Mouse (Mus musculus): Measurements from ENCODE around the gene Spen. TPM values are rescaled to one million over a fixed set of nuclear protein-coding genes. Genes with fewer than 3 reads are reported as not detected.

Spen gene
- polyA plus RNA-seq, 1 experiment from 2014 or later, result 20.9 TPM

GRCm38 (mm10) chr4:141518386-141518785 lies 20.0 kb downstream of the Spen start:
- no peaks in the 10 kb centered on the region for H3K27me3 ChIP-seq
- H3K9me3 ChIP-seq, result no peaks in the 10 kb centered on the region
- ATAC-seq (ENCODE audit: low FRiP score), result no peak
- no peak overlapping the region for H3K4me2 ChIP-seq
- H3K27ac ChIP-seq, result no peak overlapping the region
- WGBS, result 92% methylated on average over 3 of the region's 3 CpGs
- H3K9ac ChIP-seq, result no peak overlapping the region
- peaks cover 68% of the 10 kb centered on the region for H3K36me3 ChIP-seq (replicated peaks)
- peaks cover 6% of the 10 kb centered on the region; the same call in 1 of the 2 replicates for H3K4me1 ChIP-seq
- no peak overlapping the region for H3K4me3 ChIP-seq (replicated peaks)

- ATAC-seq (ENCODE audit: low FRiP score), result no peak
- Histone ChIP-seq H3K4me2 (no peak overlapping the region), H3K9me3 (no peaks in the 10 kb centered on the region), H3K27ac (no peak overlapping the region), H3K4me3 (replicated peaks) (no peak overlapping the region), H3K27me3 (no peaks in the 10 kb centered on the region), H3K9ac (no peak overlapping the region), H3K36me3 (replicated peaks) (peaks cover 42% of the 10 kb centered on the region), H3K4me1 (peaks cover 2% of the 10 kb centered on the region; the same call in 1 of the 2 replicates)
- 79% methylated on average over 12 of the region's 12 CpGs for WGBS
These were observed 24.2 kb downstream of the Spen start for GRCm38 (mm10) chr4:141514179-141514641.

- Histone ChIP-seq H3K27ac (no peak overlapping the region), H3K4me2 (no peak overlapping the region), H3K36me3 (replicated peaks) (peaks cover 24% of the 10 kb centered on the region), H3K9me3 (no peaks in the 10 kb centered on the region), H3K27me3 (no peaks in the 10 kb centered on the region), H3K4me3 (replicated peaks) (no peak overlapping the region), H3K4me1 (peaks cover 6% of the 10 kb centered on the region), H3K9ac (no peak overlapping the region)
- WGBS, result 76% methylated on average over 6 of the region's 6 CpGs
- no peak for ATAC-seq (ENCODE audit: low FRiP score)
These were observed 26.3 kb downstream of the Spen start for GRCm38 (mm10) chr4:141512145-141512544.

- H3K4me3 ChIP-seq (replicated peaks), result no peak overlapping the region
- H3K36me3 ChIP-seq (replicated peaks), result peaks cover 7% of the 10 kb centered on the region; the same call in 1 of the 2 replicates
- H3K9ac ChIP-seq, result no peak overlapping the region
- no peaks in the 10 kb centered on the region for H3K9me3 ChIP-seq
- no peak overlapping the region for H3K27ac ChIP-seq
- H3K4me1 ChIP-seq, result peaks cover 16% of the 10 kb centered on the region
- H3K4me2 ChIP-seq, result no peak overlapping the region
- ATAC-seq (ENCODE audit: low FRiP score), result no peak
- 90% methylated on average over 13 of the region's 13 CpGs for WGBS
- H3K27me3 ChIP-seq, result no peaks in the 10 kb centered on the region
These were observed 27.9 kb downstream of the Spen start for GRCm38 (mm10) chr4:141510457-141510856.

GRCm38 (mm10) chr4:141506893-141507292 lies 31.5 kb downstream of the Spen start:
- no peaks in the 10 kb centered on the region for H3K27me3 ChIP-seq
- no peak overlapping the region; the same call in 1 of the 2 replicates for H3K9ac ChIP-seq
- no peaks in the 10 kb centered on the region for H3K9me3 ChIP-seq
- 0 out of 2 replicates have a peak, but pooled peaks cover 4% of the 10 kb centered on the region for H3K36me3 ChIP-seq (replicated peaks)
- peaks cover 20% of the 10 kb centered on the region for H3K4me1 ChIP-seq
- WGBS, result 87% methylated on average over 10 of the region's 10 CpGs
- no peak overlapping the region for H3K4me3 ChIP-seq (replicated peaks)
- H3K4me2 ChIP-seq, result no peak overlapping the region
- ATAC-seq (ENCODE audit: low FRiP score), result no peak
- H3K27ac ChIP-seq, result peak overlapping the region; percentile 84

GRCm38 (mm10) chr4:141506352-141506751 lies 32.0 kb downstream of the Spen start:
- Histone ChIP-seq H3K9me3 (no peaks in the 10 kb centered on the region), H3K4me3 (replicated peaks) (no peak overlapping the region), H3K4me2 (0 out of 2 replicates have a peak overlapping the region, but pooled peaks have one; percentile 13), H3K27me3 (no peaks in the 10 kb centered on the region), H3K9ac (no peak overlapping the region), H3K27ac (peak overlapping the region; percentile 84), H3K4me1 (peaks cover 23% of the 10 kb centered on the region), H3K36me3 (replicated peaks) (0 out of 2 replicates have a peak, but pooled peaks cover 4% of the 10 kb centered on the region)
- peak; percentile 60; the same call in 1 of the 2 replicates for ATAC-seq (ENCODE audit: low FRiP score)
- 71% methylated on average over 10 of the region's 10 CpGs for WGBS

GRCm38 (mm10) chr4:141505810-141506209 lies 32.6 kb downstream of the Spen start:
- no peaks in the 10 kb centered on the region for H3K9me3 ChIP-seq
- 94% methylated on average over 11 of the region's 11 CpGs for WGBS

GRCm38 (mm10) chr4:141504471-141504870 lies 33.9 kb downstream of the Spen start:
- no peak for ATAC-seq (ENCODE audit: low FRiP score)
- H3K9ac ChIP-seq, result no peak overlapping the region
- no peak overlapping the region for H3K4me3 ChIP-seq (replicated peaks)
- H3K36me3 ChIP-seq (replicated peaks), result no peaks in the 10 kb centered on the region
- no peak overlapping the region for H3K27ac ChIP-seq
- H3K4me2 ChIP-seq, result no peak overlapping the region
- H3K9me3 ChIP-seq, result no peaks in the 10 kb centered on the region
- peaks cover 32% of the 10 kb centered on the region for H3K4me1 ChIP-seq
- H3K27me3 ChIP-seq, result no peaks in the 10 kb centered on the region
- 93% methylated on average over 4 of the region's 4 CpGs for WGBS

More at GRCm38 (mm10) chr4:141505810-141506209, 32.6 kb downstream of the Spen start:
- H3K9ac ChIP-seq, result no peak overlapping the region
- peaks cover 28% of the 10 kb centered on the region for H3K4me1 ChIP-seq
- no peak overlapping the region; the same call in 1 of the 2 replicates for H3K27ac ChIP-seq
- H3K27me3 ChIP-seq, result no peaks in the 10 kb centered on the region
- ATAC-seq (ENCODE audit: low FRiP score), result no peak
- no peaks in the 10 kb centered on the region for H3K36me3 ChIP-seq (replicated peaks)
- H3K4me2 ChIP-seq, result no peak overlapping the region
- H3K4me3 ChIP-seq (replicated peaks), result no peak overlapping the region

GRCm38 (mm10) chr4:141502723-141503122 lies 35.7 kb downstream of the Spen start:
- WGBS, result 76% methylated on average over 5 of the region's 5 CpGs
- Histone ChIP-seq H3K27me3 (no peaks in the 10 kb centered on the region), H3K27ac (no peak overlapping the region)

GRCm38 (mm10) chr4:141501058-141501457 lies 37.3 kb downstream of the Spen start:
- Histone ChIP-seq H3K4me2 (no peak overlapping the region), H3K27ac (no peak overlapping the region), H3K4me1 (peaks cover 18% of the 10 kb centered on the region), H3K9me3 (no peaks in the 10 kb centered on the region), H3K36me3 (replicated peaks) (peaks cover 6% of the 10 kb centered on the region), H3K9ac (no peak overlapping the region), H3K27me3 (no peaks in the 10 kb centered on the region), H3K4me3 (replicated peaks) (no peak overlapping the region)
- 80% methylated on average over 5 of the region's 5 CpGs for WGBS
- no peak for ATAC-seq (ENCODE audit: low FRiP score)

More at GRCm38 (mm10) chr4:141502723-141503122, 35.7 kb downstream of the Spen start:
- Histone ChIP-seq H3K9me3 (no peaks in the 10 kb centered on the region), H3K9ac (no peak overlapping the region), H3K36me3 (replicated peaks) (no peaks in the 10 kb centered on the region), H3K4me1 (peaks cover 32% of the 10 kb centered on the region), H3K4me3 (replicated peaks) (no peak overlapping the region), H3K4me2 (no peak overlapping the region)
- ATAC-seq (ENCODE audit: low FRiP score), result no peak

- no peak overlapping the region for H3K9ac ChIP-seq
- no peaks in the 10 kb centered on the region for H3K9me3 ChIP-seq
- peaks cover 9% of the 10 kb centered on the region for H3K36me3 ChIP-seq (replicated peaks)
- 72% methylated on average over 4 of the region's 4 CpGs for WGBS
- H3K4me2 ChIP-seq, result no peak overlapping the region
- H3K4me3 ChIP-seq (replicated peaks), result no peak overlapping the region
- H3K4me1 ChIP-seq, result peaks cover 18% of the 10 kb centered on the region
- no peak overlapping the region for H3K27ac ChIP-seq
- no peaks in the 10 kb centered on the region for H3K27me3 ChIP-seq
- ATAC-seq (ENCODE audit: low FRiP score), result no peak
These were observed 37.8 kb downstream of the Spen start for GRCm38 (mm10) chr4:141500637-141501036.

- Histone ChIP-seq H3K27me3 (no peaks in the 10 kb centered on the region), H3K4me2 (no peak overlapping the region), H3K9ac (no peak overlapping the region), H3K36me3 (replicated peaks) (peaks cover 91% of the 10 kb centered on the region), H3K4me3 (replicated peaks) (no peak overlapping the region), H3K9me3 (no peaks in the 10 kb centered on the region), H3K4me1 (no peaks in the 10 kb centered on the region), H3K27ac (no peak overlapping the region)
- WGBS, result 89% methylated on average over 4 of the region's 4 CpGs
- no peak for ATAC-seq (ENCODE audit: low FRiP score)
These were observed 49.7 kb downstream of the Spen start for GRCm38 (mm10) chr4:141488670-141489069.

- H3K36me3 ChIP-seq (replicated peaks), result peaks cover 98% of the 10 kb centered on the region
These were observed 50.8 kb downstream of the Spen start for GRCm38 (mm10) chr4:141487581-141487980.

More at GRCm38 (mm10) chr4:141487581-141487980, 50.8 kb downstream of the Spen start:
- Histone ChIP-seq H3K4me3 (replicated peaks) (no peak overlapping the region), H3K4me1 (no peaks in the 10 kb centered on the region), H3K9ac (no peak overlapping the region), H3K4me2 (no peak overlapping the region), H3K9me3 (no peaks in the 10 kb centered on the region), H3K27me3 (no peaks in the 10 kb centered on the region), H3K27ac (no peak overlapping the region)
- ATAC-seq (ENCODE audit: low FRiP score), result no peak
- 97% methylated on average over 11 of the region's 11 CpGs for WGBS
